Mouse (Mus musculus) cerebellum, postnatal 10 days (tissue): ENCODE data around the gene Gp1bb.
A peak's percentile ranks its signal among the peaks of the same experiment; 100 is the strongest.

Source experiments
- DNase-seq, 2 experiments: peaks; one replicate each; pipeline ENCODE4 v3.0.0; 2021; ENCODE audit warnings: mixed read lengths in 2 of 2

The Gp1bb gene

GRCm38 (mm10) chr16:18622019-18622418, at the start of gene Gp1bb:
Gene Gp1bb, minus strand, starts transcription at chr16:18622403.
- peak in 1 of 2 experiments; percentile 26 for DNase-seq

DNA sequence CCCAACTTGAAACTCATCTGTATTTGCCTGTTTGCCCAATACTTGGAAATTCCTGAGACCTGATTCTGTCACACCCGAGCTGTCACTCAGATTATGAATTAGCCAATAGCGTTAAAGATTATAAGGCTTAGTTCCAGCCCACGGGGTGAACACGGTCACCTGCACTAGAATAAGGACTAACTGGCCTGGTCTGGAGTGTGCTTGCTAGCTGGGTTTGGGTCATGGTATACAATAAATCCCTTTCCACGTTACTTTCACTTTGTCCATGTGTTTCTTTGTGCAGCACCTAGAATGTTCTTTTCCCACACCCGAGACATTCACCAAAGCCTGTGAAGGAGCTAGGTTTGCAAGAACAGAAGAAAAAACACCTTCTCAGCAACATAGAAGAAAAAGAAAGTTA, 47.7 kb upstream of the Gp1bb start:
- no peak for DNase-seq

GRCm38 (mm10) chr16:18658597-18658996, 36.4 kb upstream of the Gp1bb start:
- no peak for DNase-seq

GRCm38 (mm10) chr16:18655372-18656098, 33.3 kb upstream of the Gp1bb start:
- DNase-seq: no peak

DNA sequence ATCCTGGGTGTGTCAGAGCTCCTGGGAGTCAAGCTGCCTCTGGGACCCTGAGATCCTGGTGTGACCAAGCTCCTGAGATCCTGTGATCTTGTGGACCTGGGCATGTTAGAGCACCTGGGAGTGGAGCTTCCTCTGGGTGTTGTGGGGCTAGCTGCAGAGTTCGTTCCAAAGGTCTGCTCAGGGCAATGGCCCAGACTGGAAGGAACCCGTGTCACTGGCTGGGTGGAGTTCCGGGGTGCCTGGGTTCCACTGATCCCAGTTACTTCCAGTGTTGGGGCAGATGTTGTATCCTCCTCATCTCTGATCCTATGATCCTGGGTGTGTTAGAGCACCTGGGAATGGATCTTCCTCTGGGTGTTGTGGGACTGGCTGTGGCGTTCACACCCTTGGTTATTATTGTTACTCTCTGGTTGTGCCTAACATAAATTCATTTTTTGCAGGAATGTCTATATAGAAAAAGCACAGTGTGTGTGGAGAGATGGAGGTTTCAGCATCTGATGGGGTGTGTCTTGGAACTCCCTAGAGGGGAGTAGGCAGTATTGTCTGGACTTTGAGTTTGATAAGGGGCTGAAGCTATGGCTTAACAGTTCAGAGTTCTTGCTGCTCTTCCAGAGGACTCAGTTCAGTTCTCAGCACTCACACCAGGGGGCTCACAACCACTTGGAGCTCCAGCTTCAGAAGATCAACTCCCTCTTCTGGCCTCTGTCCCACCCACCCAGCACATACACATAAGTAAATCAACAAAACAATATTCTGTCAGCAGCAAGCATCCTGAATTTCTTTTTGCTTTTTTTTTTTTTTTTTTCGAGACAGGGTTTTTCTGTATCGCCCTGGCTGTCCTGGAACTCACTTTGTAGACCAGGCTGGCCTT, 31.3 kb upstream of the Gp1bb start:
- DNase-seq: no peak

GRCm38 (mm10) chr16:18649126-18649525, 26.9 kb upstream of the Gp1bb start:
- no peak for DNase-seq

- no peak for DNase-seq
Observed at GRCm38 (mm10) chr16:18645329-18645728, 23.1 kb upstream of the Gp1bb start.

GRCm38 (mm10) chr16:18644485-18644884, 22.3 kb upstream of the Gp1bb start:
- no peak for DNase-seq

- no peak for DNase-seq
Observed at GRCm38 (mm10) chr16:18643406-18643998, 21.3 kb upstream of the Gp1bb start.

GRCm38 (mm10) chr16:18642897-18643296, 20.7 kb upstream of the Gp1bb start:
- DNase-seq: no peak

DNA sequence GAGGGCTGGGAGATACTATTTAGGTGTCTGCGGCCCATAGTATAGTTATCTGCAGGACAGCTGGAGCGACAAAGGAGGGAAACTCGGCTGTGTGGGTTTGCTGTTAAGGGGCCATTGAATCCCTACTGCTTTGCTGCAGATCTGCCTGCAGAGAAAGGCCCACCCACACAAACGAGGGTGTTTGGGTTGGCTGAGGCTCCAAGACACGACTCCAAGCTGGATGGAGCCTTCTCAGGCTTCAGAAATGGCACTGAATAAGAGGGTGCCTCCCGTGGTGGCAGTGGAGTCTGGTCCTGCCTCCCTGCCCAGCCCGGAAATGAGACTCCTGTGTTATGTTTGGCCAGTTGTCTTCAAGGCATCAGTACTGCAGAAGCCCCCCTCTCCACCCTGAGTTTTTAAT, 20.1 kb upstream of the Gp1bb start:
- DNase-seq: no peak

- DNase-seq: no peak
Observed at GRCm38 (mm10) chr16:18639382-18639929, 17.3 kb upstream of the Gp1bb start.

DNA sequence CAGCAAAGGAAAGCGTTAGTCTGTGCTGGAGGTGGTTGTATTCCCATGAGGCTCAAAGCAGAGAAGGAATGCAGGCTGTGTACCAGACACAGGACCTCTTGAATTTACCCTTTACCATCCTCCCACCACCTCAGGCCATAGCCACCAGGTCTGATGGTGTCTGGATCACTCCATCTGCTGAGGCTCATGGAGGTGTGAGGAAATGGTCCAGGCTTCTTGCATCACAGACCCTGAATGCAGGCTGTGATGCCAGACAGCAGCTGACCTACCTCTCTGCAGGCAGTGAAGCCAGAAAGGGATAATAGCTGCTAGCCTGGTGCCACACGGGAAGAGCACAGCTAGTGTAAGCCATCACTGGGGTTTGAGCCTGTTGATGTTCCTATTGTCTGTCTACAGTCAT, 16.2 kb upstream of the Gp1bb start:
- DNase-seq: no peak

DNA sequence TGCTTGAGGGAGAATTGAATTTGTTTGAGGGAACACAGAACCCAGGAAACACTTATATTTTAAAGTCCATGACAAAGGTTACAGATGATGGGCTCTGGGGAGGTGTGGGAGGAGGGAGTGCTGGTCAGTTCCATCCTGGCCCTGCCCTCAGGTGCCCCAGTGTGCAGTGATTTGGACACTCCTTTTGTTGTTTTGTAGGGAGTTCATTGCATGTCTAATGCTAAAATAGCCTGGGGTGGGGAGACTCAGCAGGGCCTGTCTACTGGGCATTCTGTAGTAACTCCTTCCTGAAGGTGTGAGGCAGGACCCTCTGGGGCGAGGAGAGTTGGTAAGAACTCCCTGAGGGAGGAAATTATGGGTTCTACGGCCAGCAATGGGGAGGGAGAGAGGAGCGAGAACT, 14.6 kb upstream of the Gp1bb start:
- no peak for DNase-seq

DNA sequence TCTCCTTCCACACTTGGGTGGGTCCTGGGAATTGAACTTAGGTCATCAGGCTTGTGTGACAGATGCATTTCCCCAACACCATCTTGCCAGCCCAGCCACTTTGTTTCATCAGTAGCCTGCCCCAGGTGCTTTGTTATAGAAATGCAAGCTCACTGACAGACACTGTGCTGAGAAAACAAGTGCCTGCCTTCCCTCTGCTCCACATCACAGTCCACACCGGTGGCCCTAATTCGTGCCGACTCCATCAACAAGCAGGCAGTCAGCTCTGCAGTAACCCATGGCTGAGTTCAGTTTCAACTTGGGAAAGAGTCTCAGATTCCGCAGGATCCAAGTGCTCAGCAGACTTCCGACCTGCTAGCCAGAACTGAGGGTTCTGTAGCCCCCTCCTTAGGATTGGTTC, 14.2 kb upstream of the Gp1bb start:
- DNase-seq: no peak

DNA sequence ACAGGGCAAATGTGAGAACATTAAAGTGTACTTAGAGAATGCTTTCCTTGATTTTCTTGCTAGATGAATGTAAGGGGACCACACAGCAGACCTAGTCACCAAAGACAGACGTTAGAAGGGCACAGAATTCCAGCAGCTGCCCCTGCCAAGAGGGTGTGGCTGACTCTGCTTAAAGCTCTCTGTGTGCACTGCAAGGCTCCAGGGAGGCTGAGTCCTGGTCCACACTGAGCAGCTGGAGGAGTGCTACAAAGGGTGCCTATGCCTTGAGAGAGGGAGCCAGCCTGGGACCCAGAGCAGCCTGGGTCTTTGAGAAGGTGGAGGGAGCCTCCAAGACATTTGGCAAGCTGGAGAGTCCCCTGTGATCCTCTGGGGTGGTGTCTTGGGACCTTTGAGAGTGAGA, 11.1 kb upstream of the Gp1bb start:
- DNase-seq: no peak

GRCm38 (mm10) chr16:18632816-18633215, 10.6 kb upstream of the Gp1bb start:
- DNase-seq: no peak

GRCm38 (mm10) chr16:18632059-18632458, 9.9 kb upstream of the Gp1bb start:
- peak in 1 of 2 experiments; percentile 38 for DNase-seq

DNA sequence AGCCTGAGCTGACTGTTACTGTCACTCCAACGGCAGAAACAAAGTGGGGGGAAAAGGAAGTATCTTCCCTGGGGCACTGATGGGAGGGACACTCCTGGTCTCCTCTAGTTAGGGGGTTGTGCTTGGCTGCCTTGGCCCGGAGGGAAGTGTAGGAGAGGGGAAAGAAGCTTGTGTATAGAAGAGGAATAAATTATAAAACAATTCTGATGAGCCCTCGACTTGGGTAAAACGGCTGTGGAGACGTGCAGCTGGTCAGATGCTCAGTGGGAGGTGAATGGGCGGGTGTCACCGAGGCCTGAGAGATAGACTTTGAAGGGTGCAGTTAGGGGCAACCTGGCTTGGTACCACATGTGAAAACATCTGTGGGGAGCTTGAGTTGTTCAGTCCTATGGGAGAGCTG, 8.9 kb upstream of the Gp1bb start:
- DNase-seq: no peak

GRCm38 (mm10) chr16:18630291-18630690, 8.1 kb upstream of the Gp1bb start:
- DNase-seq: no peak

- peak; percentile 89 to 92 for DNase-seq
Observed at GRCm38 (mm10) chr16:18629390-18630231, 7.4 kb upstream of the Gp1bb start, which contains the start of gene Sept5. Gene Sept5, minus strand, starts transcription at chr16:18629954.

- peak in 1 of 2 experiments; percentile 33 for DNase-seq
Observed at GRCm38 (mm10) chr16:18628948-18629340, 6.7 kb upstream of the Gp1bb start.
